Mouse (Mus musculus) 3134 (cell line): Measurements from ENCODE around the gene Slc25a23.

Experiments
- DNase-seq: peaks from one replicate; pipeline ENCODE4 v3.0.0-alpha.2; 2011; ENCODE audit warnings: low spot score; ENCODE audit not compliant: insufficient read length; ENCODE audit errors: extremely low read depth

Slc25a23 gene

GRCm38 (mm10) chr17:57059486-57059977 is at the start of gene Slc25a23:
TSS of gene Slc25a23 (minus strand) at chr17:57059863.
- DNase-seq: no peak

- DNase-seq: no peak
Observed at GRCm38 (mm10) chr17:57108666-57109171, 49.1 kb upstream of the Slc25a23 start.

- DNase-seq: no peak
Observed at GRCm38 (mm10) chr17:57108040-57108665, 48.5 kb upstream of the Slc25a23 start.

GRCm38 (mm10) chr17:57107064-57107463 is 47.4 kb upstream of the Slc25a23 start:
- DNase-seq: no peak

GRCm38 (mm10) chr17:57106035-57106368 is 46.3 kb upstream of the Slc25a23 start:
- DNase-seq: peak; percentile 32

GRCm38 (mm10) chr17:57105181-57106034 is 45.7 kb upstream of the Slc25a23 start, which contains the start of gene Tnfsf9:
TSS of gene Tnfsf9 (plus strand) at chr17:57105325.
- DNase-seq: peak; percentile 79

GRCm38 (mm10) chr17:57104496-57104895 is 44.8 kb upstream of the Slc25a23 start:
- no peak for DNase-seq

GRCm38 (mm10) chr17:57102276-57102675 is 42.6 kb upstream of the Slc25a23 start:
- no peak for DNase-seq

GRCm38 (mm10) chr17:57099629-57100325 is 40.1 kb upstream of the Slc25a23 start:
- no peak for DNase-seq

GRCm38 (mm10) chr17:57098321-57098720 is 38.7 kb upstream of the Slc25a23 start:
- DNase-seq: no peak

GRCm38 (mm10) chr17:57096623-57096920 is 36.9 kb upstream of the Slc25a23 start:
- DNase-seq: peak; percentile 72

- peak; percentile 39 for DNase-seq
Observed at GRCm38 (mm10) chr17:57095855-57096622, 36.4 kb upstream of the Slc25a23 start.

- no peak for DNase-seq
Observed at GRCm38 (mm10) chr17:57094222-57094621, 34.6 kb upstream of the Slc25a23 start.

GRCm38 (mm10) chr17:57087049-57087832 is 27.6 kb upstream of the Slc25a23 start, which contains the start of gene Tubb4a:
TSS of gene Tubb4a (minus strand) at chr17:57087782.
- no peak for DNase-seq

GRCm38 (mm10) chr17:57085970-57086757 is 26.5 kb upstream of the Slc25a23 start:
- no peak for DNase-seq

GRCm38 (mm10) chr17:57082481-57082880 is 22.8 kb upstream of the Slc25a23 start:
- DNase-seq: no peak

- DNase-seq: no peak
Observed at GRCm38 (mm10) chr17:57081234-57081842, 21.7 kb upstream of the Slc25a23 start.

- DNase-seq: no peak
Observed at GRCm38 (mm10) chr17:57079919-57080318, 20.3 kb upstream of the Slc25a23 start.
